Mouse (Mus musculus): ENCODE results near the gene Cox17.

Cox17 gene

DNA sequence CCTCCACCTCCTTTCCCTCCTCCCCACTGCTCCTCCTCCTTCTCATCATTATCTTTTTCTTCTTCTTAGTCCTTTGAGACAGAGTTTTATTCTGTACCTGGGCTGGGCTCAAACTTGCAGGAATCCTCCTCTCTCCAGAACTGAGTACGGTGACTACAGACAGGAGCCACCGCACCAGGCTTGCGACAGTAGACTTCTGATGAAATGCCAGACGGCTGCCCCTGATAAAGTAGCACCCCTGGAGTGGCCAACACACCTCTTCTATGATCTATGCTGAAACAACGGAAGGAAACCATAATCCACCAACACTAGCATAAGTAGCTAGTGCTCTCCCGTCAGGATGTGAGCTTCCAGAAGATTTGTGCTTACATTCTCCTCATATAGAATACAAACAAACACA is 40.6 kb downstream of the Cox17 start:
- no peaks in the 10 kb centered on the region for H3K27me3 ChIP-seq (ENCODE audit: control insufficient read depth, insufficient read depth, low read length, poor library complexity, severe bottlenecking)
- no peaks in the 10 kb centered on the region for H3K36me3 ChIP-seq (ENCODE audit: control insufficient read depth, insufficient read depth, low read length, poor library complexity, severe bottlenecking)
- DNase-seq (ENCODE audit: low read depth, low spot score): no peak

DNA sequence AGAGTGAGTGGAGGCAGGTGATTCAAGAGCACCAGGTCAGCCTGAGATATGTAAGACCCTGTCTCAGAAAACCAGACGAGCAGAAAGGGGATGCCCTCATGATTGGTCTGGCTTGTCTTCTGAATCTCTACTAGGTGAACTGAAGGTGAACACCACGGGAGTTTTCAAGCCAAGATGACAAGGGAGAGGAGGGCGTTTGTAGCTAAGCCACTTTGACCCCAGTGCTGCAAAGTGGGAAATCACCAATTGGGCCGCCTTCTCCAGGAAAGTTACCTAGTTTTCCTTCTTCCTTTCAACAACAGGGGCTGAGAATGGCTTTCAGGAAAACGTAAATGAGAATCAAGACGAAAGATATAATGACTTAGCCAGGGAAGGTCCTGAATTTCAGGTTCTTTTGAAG is 42.0 kb downstream of the Cox17 start:
- DNase-seq (ENCODE audit: low read depth, low spot score): no peak
- Histone ChIP-seq H3K36me3 (ENCODE audit: control insufficient read depth, insufficient read depth, low read length, poor library complexity, severe bottlenecking) (no peaks in the 10 kb centered on the region), H3K27me3 (ENCODE audit: control insufficient read depth, insufficient read depth, low read length, poor library complexity, severe bottlenecking) (no peaks in the 10 kb centered on the region)

GRCm38 (mm10) chr16:38389284-38389893 is 42.6 kb downstream of the Cox17 start:
- no peak for DNase-seq (ENCODE audit: low read depth, low spot score)
- Histone ChIP-seq H3K36me3 (ENCODE audit: control insufficient read depth, insufficient read depth, low read length, poor library complexity, severe bottlenecking) (no peaks in the 10 kb centered on the region), H3K27me3 (ENCODE audit: control insufficient read depth, insufficient read depth, low read length, poor library complexity, severe bottlenecking) (no peaks in the 10 kb centered on the region)

DNA sequence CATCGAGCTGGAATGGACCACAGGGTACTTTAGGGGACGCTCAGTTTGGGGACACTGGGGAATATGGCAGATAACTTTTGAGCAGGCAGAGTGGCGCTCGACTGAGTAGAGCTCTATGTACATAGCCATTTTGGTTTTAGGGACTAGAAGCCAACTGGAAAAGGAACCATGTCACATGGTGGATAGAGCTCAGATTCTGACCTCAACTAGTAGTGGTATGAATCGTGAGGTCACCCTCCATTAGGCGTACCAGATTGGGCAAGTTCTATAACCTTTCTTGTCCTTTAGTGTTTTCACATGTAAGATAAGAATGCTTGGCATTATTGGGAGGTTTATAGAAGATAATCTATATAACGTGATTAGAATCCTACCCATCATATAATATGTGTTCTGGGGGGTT is 43.5 kb downstream of the Cox17 start:
- no peak for DNase-seq (ENCODE audit: low read depth, low spot score)
- no peaks in the 10 kb centered on the region for H3K36me3 ChIP-seq (ENCODE audit: control insufficient read depth, insufficient read depth, low read length, poor library complexity, severe bottlenecking)
- H3K27me3 ChIP-seq (ENCODE audit: control insufficient read depth, insufficient read depth, low read length, poor library complexity, severe bottlenecking): no peaks in the 10 kb centered on the region

DNA sequence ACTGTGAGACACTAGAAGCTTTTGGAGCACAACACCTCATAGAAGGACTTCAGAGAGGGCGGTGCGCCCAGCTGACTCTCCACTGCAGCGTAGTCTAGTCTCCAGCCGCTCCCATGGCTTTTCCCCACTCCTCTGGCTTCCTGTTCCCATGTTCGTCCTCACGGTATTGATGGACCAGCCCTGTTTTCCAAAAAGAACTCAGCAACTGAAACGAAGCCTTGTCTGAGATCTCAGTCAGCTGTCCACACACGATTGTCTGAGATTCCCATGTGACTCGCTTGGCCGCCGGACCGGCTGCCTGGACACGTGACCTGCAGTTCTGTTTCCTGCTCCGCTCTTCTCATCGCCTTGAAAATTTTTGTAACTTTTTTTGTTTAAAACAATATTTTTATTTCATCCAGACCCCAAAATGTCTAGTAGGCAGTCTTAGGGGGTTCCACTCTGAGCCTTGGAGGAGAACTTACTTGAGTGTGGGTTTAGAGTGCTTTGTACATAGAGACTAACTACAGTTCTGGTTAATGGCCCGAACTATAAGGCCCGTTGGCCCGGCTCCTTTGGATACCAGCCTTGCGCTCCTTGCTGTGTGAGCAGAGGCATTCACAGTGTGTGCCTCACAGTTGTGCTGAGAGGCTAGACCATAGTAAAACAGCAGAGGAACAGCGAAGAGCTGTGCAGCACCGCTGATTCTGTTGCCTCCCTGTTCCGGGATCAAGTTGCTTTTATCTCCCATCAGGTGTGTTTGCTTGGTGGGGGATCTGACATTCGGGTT is 45.5 kb downstream of the Cox17 start:
- no peaks in the 10 kb centered on the region for H3K27me3 ChIP-seq (ENCODE audit: control insufficient read depth, insufficient read depth, low read length, poor library complexity, severe bottlenecking)
- no peak for DNase-seq (ENCODE audit: low read depth, low spot score)
- no peaks in the 10 kb centered on the region for H3K36me3 ChIP-seq (ENCODE audit: control insufficient read depth, insufficient read depth, low read length, poor library complexity, severe bottlenecking)

DNA sequence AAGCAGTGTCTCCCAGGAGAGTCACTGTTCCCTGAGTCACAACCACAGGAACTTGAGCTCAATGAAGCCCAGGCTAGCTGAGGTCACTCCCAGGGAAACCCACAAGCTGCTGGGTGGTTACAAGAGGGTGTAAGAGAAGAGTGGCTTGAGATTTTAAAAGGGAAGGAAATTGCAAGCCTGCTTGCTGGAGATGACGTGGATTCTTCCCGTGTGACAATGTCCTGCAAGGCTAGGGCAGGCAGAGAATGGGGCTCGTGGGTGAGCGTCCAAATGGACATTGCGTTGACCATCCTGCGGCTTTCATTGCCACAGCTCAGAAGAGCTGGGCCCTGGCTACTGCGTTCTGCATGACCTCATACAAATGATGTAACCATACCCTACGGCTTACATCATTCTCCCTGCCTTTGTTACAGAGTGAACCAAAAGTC is 47.4 kb downstream of the Cox17 start:
- H3K36me3 ChIP-seq (ENCODE audit: control insufficient read depth, insufficient read depth, low read length, poor library complexity, severe bottlenecking): no peaks in the 10 kb centered on the region
- no peaks in the 10 kb centered on the region for H3K27me3 ChIP-seq (ENCODE audit: control insufficient read depth, insufficient read depth, low read length, poor library complexity, severe bottlenecking)
- DNase-seq (ENCODE audit: low read depth, low spot score): no peak

GRCm38 (mm10) chr16:38395060-38395730 is 48.4 kb downstream of the Cox17 start:
- Histone ChIP-seq H3K36me3 (ENCODE audit: control insufficient read depth, insufficient read depth, low read length, poor library complexity, severe bottlenecking) (no peaks in the 10 kb centered on the region), H3K27me3 (ENCODE audit: control insufficient read depth, insufficient read depth, low read length, poor library complexity, severe bottlenecking) (no peaks in the 10 kb centered on the region)
- DNase-seq (ENCODE audit: low read depth, low spot score): peak; percentile 45

- peak; percentile 54 for DNase-seq (ENCODE audit: low read depth, low spot score)
- Histone ChIP-seq H3K36me3 (ENCODE audit: control insufficient read depth, insufficient read depth, low read length, poor library complexity, severe bottlenecking) (no peaks in the 10 kb centered on the region), H3K27me3 (ENCODE audit: control insufficient read depth, insufficient read depth, low read length, poor library complexity, severe bottlenecking) (no peaks in the 10 kb centered on the region)
Measured at GRCm38 (mm10) chr16:38396155-38396554, 49.4 kb downstream of the Cox17 start.

GRCm38 (mm10) chr16:38398266-38398665 is 51.5 kb downstream of the Cox17 start:
- DNase-seq (ENCODE audit: low read depth, low spot score): no peak
- Histone ChIP-seq H3K36me3 (ENCODE audit: control insufficient read depth, insufficient read depth, low read length, poor library complexity, severe bottlenecking) (no peaks in the 10 kb centered on the region), H3K27me3 (ENCODE audit: control insufficient read depth, insufficient read depth, low read length, poor library complexity, severe bottlenecking) (no peaks in the 10 kb centered on the region)

DNA sequence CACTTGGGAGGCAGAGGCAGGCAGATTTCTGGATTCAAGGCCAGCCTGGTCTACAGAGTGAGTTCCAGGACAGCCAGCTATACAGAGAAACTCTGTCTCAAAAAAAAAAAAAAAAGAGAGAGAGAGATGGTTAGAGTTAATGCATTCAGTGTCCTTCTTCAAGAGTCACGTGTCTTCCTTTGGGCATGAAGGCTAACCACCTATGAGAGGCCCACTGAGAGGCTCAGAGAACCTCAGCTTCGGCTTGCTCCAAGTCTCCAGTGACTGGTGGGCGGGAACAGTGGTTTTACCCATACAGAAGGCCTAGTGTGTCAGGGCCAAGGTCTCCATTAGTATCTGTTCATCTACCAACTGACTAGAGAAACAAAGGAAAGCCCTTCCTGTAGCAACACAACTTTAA is 52.3 kb downstream of the Cox17 start:
- DNase-seq (ENCODE audit: low read depth, low spot score): no peak
- Histone ChIP-seq H3K36me3 (ENCODE audit: control insufficient read depth, insufficient read depth, low read length, poor library complexity, severe bottlenecking) (no peaks in the 10 kb centered on the region), H3K27me3 (ENCODE audit: control insufficient read depth, insufficient read depth, low read length, poor library complexity, severe bottlenecking) (no peaks in the 10 kb centered on the region)

DNA sequence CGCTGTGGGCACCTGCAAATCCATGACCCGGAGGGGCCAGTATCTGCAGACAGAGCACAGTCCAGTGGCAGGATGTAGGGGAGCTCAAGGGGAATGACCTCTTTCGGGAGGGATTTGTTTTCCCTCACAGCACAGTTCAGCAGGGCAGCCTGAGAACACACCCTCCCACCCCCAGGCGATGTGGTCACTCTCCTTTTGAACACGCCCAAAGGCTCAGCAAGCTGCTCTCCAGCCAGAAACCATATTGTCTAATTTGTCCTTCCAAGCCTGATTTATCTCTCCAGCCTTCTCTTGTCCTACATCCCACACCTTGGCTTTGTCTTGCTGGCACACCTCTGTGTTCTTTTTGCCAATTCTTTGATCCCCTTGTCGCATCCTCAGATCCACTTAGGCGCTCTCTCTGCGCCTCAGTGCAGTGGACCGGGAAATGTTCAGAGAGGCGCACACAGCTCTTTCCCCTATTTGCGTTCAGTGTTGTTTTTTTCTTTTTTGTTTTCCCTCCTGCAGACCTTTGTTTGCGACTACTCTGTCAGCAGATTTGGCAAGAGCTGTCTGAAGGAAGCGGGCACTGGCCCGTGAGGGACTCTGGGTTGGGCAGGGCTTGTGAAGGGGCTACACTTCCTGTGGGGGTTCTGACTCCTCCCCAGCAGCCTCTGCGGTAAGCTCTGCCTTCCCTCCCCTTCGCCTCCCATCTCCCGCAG is 52.9 kb downstream of the Cox17 start:
- DNase-seq (ENCODE audit: low read depth, low spot score): peak; percentile 46
- no peaks in the 10 kb centered on the region for H3K27me3 ChIP-seq (ENCODE audit: control insufficient read depth, insufficient read depth, low read length, poor library complexity, severe bottlenecking)

GRCm38 (mm10) chr16:38400311-38400960 is 53.6 kb downstream of the Cox17 start:
- H3K27me3 ChIP-seq (ENCODE audit: control insufficient read depth, insufficient read depth, low read length, poor library complexity, severe bottlenecking): no peaks in the 10 kb centered on the region
- DNase-seq (ENCODE audit: low read depth, low spot score): no peak
- no peaks in the 10 kb centered on the region for H3K36me3 ChIP-seq (ENCODE audit: control insufficient read depth, insufficient read depth, low read length, poor library complexity, severe bottlenecking)

More for the DNA sequence above, 52.9 kb downstream of the Cox17 start:
- H3K36me3 ChIP-seq (ENCODE audit: control insufficient read depth, insufficient read depth, low read length, poor library complexity, severe bottlenecking): no peaks in the 10 kb centered on the region

DNA sequence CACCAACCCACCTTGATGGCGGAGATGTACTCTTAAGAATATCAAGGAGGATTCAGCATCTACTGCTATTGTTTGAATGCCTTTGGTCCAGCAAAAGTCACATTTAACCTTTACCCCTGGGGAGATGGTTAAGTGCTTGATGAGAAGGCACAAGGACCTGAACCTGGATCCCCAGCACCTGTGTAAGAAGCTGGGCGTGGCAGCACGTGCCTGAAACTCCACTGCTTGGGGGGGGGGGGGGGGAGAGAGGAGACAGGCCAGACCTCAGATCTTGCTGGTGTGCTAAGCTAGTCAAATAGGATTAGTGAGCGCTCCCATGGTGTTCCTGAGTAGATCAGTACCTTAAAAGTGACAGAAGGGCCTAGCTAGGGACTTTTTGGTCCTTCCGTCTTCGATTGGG is 54.7 kb downstream of the Cox17 start:
- H3K36me3 ChIP-seq (ENCODE audit: control insufficient read depth, insufficient read depth, low read length, poor library complexity, severe bottlenecking): no peaks in the 10 kb centered on the region
- no peaks in the 10 kb centered on the region for H3K27me3 ChIP-seq (ENCODE audit: control insufficient read depth, insufficient read depth, low read length, poor library complexity, severe bottlenecking)
- DNase-seq (ENCODE audit: low read depth, low spot score): no peak

Data from splenic B cell, adult 2 months (primary cell).